Mouse (Mus musculus): ENCODE data around the gene Aldh16a1. TPM values are rescaled to one million over a fixed set of nuclear protein-coding genes. Genes with fewer than 3 reads are reported as not detected.
"Not testable (repeated sequence)": the region's sequence is repeated elsewhere in the genome, so short reads cannot be mapped to it uniquely, and the experiment has no call there.

Aldh16a1 gene
- polyA plus RNA-seq, 1 experiment = 25.0 TPM

DNA sequence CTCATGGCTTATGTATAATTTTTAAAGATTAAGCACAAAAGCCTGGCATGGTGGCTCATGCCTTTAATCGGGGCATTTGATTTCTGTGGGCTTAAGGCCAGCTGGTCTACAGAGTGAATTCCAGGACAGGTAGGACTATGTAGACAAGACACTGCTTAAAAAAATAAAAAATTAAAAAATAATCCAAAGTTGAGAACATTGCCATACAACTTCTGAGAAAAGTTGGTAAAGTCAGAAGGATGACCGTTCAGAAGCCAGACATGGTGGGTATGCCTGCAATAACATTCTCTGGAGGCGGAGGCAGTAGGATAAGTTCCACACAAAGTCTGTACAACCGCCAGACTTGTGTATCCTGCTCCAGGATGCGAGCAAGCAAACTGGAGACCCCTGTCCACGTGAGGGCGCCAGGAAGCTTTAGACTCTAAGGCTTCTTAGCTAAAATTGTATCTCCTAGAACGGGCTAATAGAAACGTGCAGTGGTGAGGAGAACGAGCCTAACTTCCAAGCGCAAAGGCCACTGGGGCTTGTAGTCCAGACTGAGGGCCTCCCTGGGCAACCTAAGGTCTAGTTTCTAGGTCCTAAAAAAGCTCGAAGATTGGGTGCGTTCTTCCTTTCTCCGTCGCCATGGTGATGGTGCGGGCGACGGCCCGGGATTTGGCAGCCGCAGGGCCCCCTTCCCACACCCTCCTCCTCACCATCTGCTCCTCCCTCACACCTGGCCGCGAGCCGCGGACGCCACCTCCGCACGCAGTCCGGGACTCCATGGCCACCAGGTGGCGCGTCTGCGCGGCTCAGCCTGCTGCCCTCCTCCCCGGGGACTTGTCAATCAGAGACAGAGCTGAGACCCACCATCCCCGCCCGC is 7.5 kb upstream of the Aldh16a1 start:
- Histone ChIP-seq H3K4me3 (ENCODE audit: insufficient read depth, low read length) (peak overlapping the region; percentile 27; the same call in 1 of the 2 replicates), H3K4me1 (ENCODE audit: control insufficient read depth, insufficient read depth, low read length) (no peaks in the 10 kb centered on the region), H3K27ac (ENCODE audit: insufficient read depth, low read length) (no peak overlapping the region)
- TF ChIP-seq POLR2A (IDR thresholded peaks at IDR 0.05; ENCODE audit: low read depth, low read length) (no peak), CTCF (IDR thresholded peaks at IDR 0.05; ENCODE audit: borderline replicate concordance, insufficient read depth, low read length) (peak; percentile 96)

DNA sequence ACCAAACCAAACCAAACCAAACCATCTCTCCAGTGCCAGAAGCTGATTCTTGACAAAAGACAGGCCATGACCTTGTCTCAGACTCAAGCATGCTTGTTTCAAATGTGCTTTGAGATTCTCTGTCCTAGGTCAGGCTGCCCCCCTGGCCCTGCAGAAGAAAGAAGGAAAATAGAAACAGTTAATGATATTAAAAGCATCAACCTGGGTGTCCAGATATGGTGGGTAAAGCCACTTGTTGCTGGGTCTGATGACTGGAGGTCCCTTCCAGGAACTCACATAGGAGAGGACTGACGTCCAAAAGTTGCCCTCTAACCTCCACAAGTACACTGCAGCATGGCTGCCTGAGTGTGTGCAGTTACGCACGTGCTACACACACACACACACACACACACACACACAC is 6.5 kb upstream of the Aldh16a1 start:
- TF ChIP-seq POLR2A (IDR thresholded peaks at IDR 0.05; ENCODE audit: low read depth, low read length) (no peak), CTCF (IDR thresholded peaks at IDR 0.05; ENCODE audit: borderline replicate concordance, insufficient read depth, low read length) (no peak)
- Histone ChIP-seq H3K4me1 (ENCODE audit: control insufficient read depth, insufficient read depth, low read length) (no peaks in the 10 kb centered on the region), H3K27ac (ENCODE audit: insufficient read depth, low read length) (no peak overlapping the region), H3K4me3 (ENCODE audit: insufficient read depth, low read length) (no peak overlapping the region)

DNA sequence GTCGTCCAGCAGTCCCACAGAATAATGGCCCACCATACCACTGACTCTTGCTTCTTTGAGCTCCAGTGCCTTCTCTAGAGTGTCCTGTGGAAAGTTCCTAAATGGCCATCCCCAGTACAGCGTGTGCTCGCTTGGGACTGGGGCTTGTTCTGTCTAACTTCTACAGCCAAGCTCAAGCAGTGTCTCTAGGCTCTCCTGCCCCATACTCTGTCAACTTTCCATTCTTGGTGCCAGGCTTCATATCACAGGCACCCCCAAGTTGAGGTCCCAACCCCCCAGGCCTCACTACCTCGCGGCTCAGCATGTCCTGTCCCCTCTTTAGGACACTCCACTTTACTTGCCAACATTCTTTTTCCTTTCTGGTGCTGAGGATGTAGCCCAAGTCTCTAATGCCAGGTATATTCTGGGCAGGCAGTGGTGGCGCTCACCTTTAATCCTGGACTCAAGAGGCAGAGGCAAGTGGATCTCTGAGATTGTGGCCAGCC is 6.0 kb upstream of the Aldh16a1 start:
- TF ChIP-seq POLR2A (IDR thresholded peaks at IDR 0.05; ENCODE audit: low read depth, low read length) (no peak), CTCF (IDR thresholded peaks at IDR 0.05; ENCODE audit: borderline replicate concordance, insufficient read depth, low read length) (no peak)
- no peak overlapping the region for H3K4me3 ChIP-seq (ENCODE audit: insufficient read depth, low read length)
- H3K27ac ChIP-seq (ENCODE audit: insufficient read depth, low read length) = no peak overlapping the region
- no peaks in the 10 kb centered on the region for H3K4me1 ChIP-seq (ENCODE audit: control insufficient read depth, insufficient read depth, low read length)

DNA sequence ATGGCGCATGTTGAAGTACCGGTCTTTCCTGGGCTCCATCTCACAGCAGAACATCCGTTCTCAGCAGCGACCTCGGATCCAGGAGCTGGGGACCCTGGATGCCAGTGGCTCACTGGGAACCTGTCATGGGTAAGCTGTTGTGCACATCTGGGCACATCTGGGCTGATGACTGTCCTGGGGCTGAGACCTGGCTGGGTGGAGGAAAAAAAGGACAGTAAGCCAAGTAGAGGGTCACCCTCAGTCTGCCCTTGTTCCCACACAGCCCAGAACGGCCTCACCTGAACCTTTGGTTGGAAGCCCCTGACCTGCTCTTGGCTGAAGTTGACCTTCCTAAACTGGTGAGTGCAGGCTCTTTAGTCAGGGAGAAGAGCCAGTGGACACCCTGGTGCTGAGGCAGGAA is 4.6 kb upstream of the Aldh16a1 start:
- H3K4me1 ChIP-seq (ENCODE audit: control insufficient read depth, insufficient read depth, low read length) = no peaks in the 10 kb centered on the region
- TF ChIP-seq CTCF (IDR thresholded peaks at IDR 0.05; ENCODE audit: borderline replicate concordance, insufficient read depth, low read length) (no peak), POLR2A (IDR thresholded peaks at IDR 0.05; ENCODE audit: low read depth, low read length) (no peak)
- no peak overlapping the region for H3K4me3 ChIP-seq (ENCODE audit: insufficient read depth, low read length)
- H3K27ac ChIP-seq (ENCODE audit: insufficient read depth, low read length) = no peak overlapping the region

DNA sequence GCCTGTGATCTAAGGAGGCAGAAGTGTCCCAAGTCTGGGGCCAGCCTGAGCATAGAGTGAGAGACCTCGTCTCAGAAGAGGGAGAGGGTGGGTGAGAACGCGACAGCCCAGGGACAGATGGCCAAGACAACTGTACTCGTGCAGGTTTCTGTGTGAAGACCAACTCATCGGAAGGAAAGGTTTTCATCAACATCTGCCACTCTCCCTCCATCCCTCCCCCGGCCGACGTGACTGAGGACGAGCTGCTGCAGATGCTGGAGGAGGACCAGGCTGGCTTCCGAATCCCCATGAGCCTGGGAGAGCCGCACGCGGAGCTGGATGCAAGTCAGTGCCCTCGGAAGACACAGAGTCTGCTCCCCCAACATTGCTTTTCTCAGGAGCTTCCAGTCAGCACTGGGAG is 3.1 kb upstream of the Aldh16a1 start:
- Histone ChIP-seq H3K4me3 (ENCODE audit: insufficient read depth, low read length) (no peak overlapping the region), H3K4me1 (ENCODE audit: control insufficient read depth, insufficient read depth, low read length) (no peaks in the 10 kb centered on the region), H3K27ac (ENCODE audit: insufficient read depth, low read length) (no peak overlapping the region)
- TF ChIP-seq POLR2A (IDR thresholded peaks at IDR 0.05; ENCODE audit: low read depth, low read length) = no peak
- no peak for TF ChIP-seq CTCF (IDR thresholded peaks at IDR 0.05; ENCODE audit: borderline replicate concordance, insufficient read depth, low read length)

DNA sequence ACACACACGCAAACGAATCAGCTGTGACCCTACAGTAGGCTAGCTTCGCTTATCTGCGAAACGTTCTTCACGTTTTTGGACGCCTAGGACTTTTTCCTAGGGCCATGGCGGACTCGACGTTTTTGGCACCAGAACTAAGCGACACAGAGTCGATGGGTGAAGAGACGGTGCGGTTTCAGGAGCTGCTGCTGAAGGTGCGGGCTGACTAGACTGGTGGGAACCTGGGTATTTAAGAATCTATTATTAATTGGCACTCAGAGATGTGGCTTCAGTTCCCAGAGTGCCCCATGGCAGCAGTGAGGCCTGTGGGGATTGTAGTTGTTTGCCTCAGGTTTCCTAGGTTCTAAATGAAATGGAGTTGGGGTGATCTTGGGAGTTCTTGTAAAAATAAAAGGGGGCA is 1.8 kb upstream of the Aldh16a1 start:
- TF ChIP-seq POLR2A (IDR thresholded peaks at IDR 0.05; ENCODE audit: low read depth, low read length) (no peak), CTCF (IDR thresholded peaks at IDR 0.05; ENCODE audit: borderline replicate concordance, insufficient read depth, low read length) (no peak)
- H3K27ac ChIP-seq (ENCODE audit: insufficient read depth, low read length) = no peak overlapping the region
- no peak overlapping the region for H3K4me3 ChIP-seq (ENCODE audit: insufficient read depth, low read length)
- no peaks in the 10 kb centered on the region for H3K4me1 ChIP-seq (ENCODE audit: control insufficient read depth, insufficient read depth, low read length)

DNA sequence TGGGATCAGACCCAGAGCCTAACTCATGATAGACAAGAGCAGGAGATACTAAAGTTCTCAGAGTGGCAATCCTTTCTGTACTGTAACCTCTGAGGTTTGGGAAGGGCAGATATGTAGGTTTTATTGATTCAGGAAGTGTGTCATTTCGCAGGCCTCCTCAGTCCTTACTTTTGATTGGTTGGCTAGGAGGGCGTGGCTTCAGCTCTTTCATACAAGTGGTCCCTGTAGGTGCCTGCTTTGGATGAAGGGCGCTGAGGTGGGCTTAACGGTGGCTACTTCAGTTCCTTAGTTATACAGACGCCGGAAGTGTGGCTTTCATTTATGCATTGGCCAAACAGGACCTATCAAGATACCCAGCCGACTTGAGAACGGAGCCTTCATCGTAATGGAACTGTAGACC is 1.2 kb upstream of the Aldh16a1 start:
- TF ChIP-seq CTCF (IDR thresholded peaks at IDR 0.05; ENCODE audit: borderline replicate concordance, insufficient read depth, low read length) = no peak
- TF ChIP-seq POLR2A (IDR thresholded peaks at IDR 0.05; ENCODE audit: low read depth, low read length) = no peak; the same call in 1 of the 2 replicates
- no peak overlapping the region for H3K27ac ChIP-seq (ENCODE audit: insufficient read depth, low read length)
- H3K4me3 ChIP-seq (ENCODE audit: insufficient read depth, low read length) = no peak overlapping the region
- H3K4me1 ChIP-seq (ENCODE audit: control insufficient read depth, insufficient read depth, low read length) = no peaks in the 10 kb centered on the region

DNA sequence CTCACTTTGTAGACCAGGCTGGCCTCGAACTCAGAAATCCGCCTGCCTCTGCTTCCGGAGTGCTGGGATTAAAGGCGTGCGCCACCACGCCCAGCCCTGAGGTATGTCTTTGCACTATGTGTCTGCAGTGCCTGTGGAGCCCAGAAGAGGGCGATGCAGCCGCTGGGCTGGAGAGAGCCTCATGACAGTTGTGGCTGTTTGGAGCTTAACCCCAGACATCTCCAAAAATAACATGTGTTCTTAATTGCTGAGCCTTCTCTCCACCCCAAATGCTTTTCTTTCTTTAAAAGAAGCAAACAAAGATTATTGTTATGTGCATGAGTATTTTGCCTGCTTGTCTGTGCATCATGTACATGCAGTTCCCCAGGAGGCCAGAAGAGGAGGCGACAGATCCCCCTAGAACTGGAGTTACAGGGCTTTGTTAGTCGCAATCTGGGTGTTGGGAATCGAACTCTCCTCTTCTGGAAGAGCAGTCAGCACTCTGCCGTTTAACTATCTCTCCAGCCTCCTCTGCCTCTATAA is 670 bp upstream of the Aldh16a1 start:
- no peak overlapping the region for H3K27ac ChIP-seq (ENCODE audit: insufficient read depth, low read length)
- no peaks in the 10 kb centered on the region for H3K4me1 ChIP-seq (ENCODE audit: control insufficient read depth, insufficient read depth, low read length)
- peak overlapping the region; percentile 38 for H3K4me3 ChIP-seq (ENCODE audit: insufficient read depth, low read length)
- TF ChIP-seq POLR2A (IDR thresholded peaks at IDR 0.05; ENCODE audit: low read depth, low read length) = no peak
- TF ChIP-seq CTCF (IDR thresholded peaks at IDR 0.05; ENCODE audit: borderline replicate concordance, insufficient read depth, low read length) = peak; percentile 51; the same call in 1 of the 2 replicates

DNA sequence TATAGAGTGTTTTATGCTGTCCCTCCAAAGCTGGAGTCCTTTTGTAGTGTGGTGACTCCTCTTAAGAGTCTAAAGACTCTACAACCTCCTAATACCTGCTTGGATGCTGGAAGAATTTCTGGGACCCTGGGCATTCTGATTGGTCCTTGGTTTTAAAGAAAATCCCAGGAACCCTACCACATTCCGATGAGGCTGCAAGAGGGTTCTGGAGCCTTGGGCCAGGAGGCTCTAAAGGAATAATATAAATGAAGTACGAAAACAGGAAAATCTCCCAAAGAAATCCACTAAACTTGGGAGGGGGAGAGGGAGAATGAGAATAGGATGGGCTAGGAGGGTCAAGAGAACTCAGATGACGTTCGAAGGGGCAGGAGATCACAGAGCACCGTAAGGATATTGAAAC is 798 bp downstream of the Aldh16a1 start:
- Histone ChIP-seq H3K4me1 (ENCODE audit: control insufficient read depth, insufficient read depth, low read length) (no peaks in the 10 kb centered on the region), H3K27ac (ENCODE audit: insufficient read depth, low read length) (peak overlapping the region; percentile 83), H3K4me3 (ENCODE audit: insufficient read depth, low read length) (peak overlapping the region; percentile 72)
- TF ChIP-seq POLR2A (IDR thresholded peaks at IDR 0.05; ENCODE audit: low read depth, low read length) (no peak; the same call in 1 of the 2 replicates), CTCF (IDR thresholded peaks at IDR 0.05; ENCODE audit: borderline replicate concordance, insufficient read depth, low read length) (no peak)

DNA sequence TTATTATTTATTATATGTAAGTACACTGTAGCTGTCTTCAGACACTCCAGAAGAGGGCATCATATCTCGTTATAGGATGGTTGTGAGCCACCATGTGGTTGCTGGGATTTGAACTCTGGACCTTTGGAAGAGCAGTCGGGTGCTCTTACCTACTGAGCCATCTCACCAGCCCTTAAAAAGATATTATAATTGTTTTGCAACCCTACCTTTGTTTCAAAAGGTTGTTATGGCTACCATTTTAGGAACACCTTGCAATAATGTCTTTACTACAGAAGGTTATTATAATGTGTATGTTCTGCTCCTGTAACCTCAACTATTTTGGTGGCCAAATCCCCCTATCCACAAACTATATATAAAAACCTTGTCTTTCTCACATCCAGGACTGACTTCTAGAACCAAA is 1.3 kb downstream of the Aldh16a1 start:
- H3K27ac ChIP-seq (ENCODE audit: insufficient read depth, low read length); H3K4me3 ChIP-seq (ENCODE audit: insufficient read depth, low read length); H3K4me1 ChIP-seq (ENCODE audit: control insufficient read depth, insufficient read depth, low read length): not testable (repeated sequence)
